Mouse (Mus musculus): Measurements from ENCODE around the gene Slc39a8. TPM values are rescaled to one million over a fixed set of nuclear protein-coding genes. Genes with fewer than 3 reads are reported as not detected.

Gene Slc39a8
- polyA plus RNA-seq, 1 experiment from 2014 or later = 10.0 TPM

GRCm38 (mm10) chr3:135889401-135889800 lies 64.3 kb downstream of the Slc39a8 start:
- peaks cover 10% of the 10 kb centered on the region for H3K4me1 ChIP-seq
- no peak for DNase-seq (ENCODE audit: low spot score)
- H3K36me3 ChIP-seq = no peaks in the 10 kb centered on the region
- no peak overlapping the region for H3K4me3 ChIP-seq
- H3K27ac ChIP-seq = no peak overlapping the region
- no peaks in the 10 kb centered on the region for H3K9me3 ChIP-seq (replicated peaks)
- no peaks in the 10 kb centered on the region for H3K27me3 ChIP-seq (ENCODE audit: low read depth, poor library complexity, severe bottlenecking)

- Histone ChIP-seq H3K27me3 (ENCODE audit: low read depth, poor library complexity, severe bottlenecking) (no peaks in the 10 kb centered on the region), H3K9me3 (replicated peaks) (no peaks in the 10 kb centered on the region), H3K4me3 (no peak overlapping the region), H3K27ac (no peak overlapping the region), H3K4me1 (peaks cover 4% of the 10 kb centered on the region), H3K36me3 (no peaks in the 10 kb centered on the region)
- 72% methylated on average over 1 of the region's 1 CpGs for WGBS
- no peak for DNase-seq (ENCODE audit: low spot score)
These were observed 78.3 kb downstream of the Slc39a8 start for GRCm38 (mm10) chr3:135903366-135903765.

- Histone ChIP-seq H3K4me3 (no peak overlapping the region), H3K27ac (peak overlapping the region; percentile 56; the same call in 1 of the 2 replicates), H3K9me3 (replicated peaks) (no peaks in the 10 kb centered on the region), H3K4me1 (peaks cover 4% of the 10 kb centered on the region), H3K36me3 (no peaks in the 10 kb centered on the region), H3K27me3 (ENCODE audit: low read depth, poor library complexity, severe bottlenecking) (no peaks in the 10 kb centered on the region)
- WGBS = 69% methylated on average over 6 of the region's 6 CpGs
- no peak for DNase-seq (ENCODE audit: low spot score)
These were observed 79.8 kb downstream of the Slc39a8 start for GRCm38 (mm10) chr3:135904881-135905280.

- Histone ChIP-seq H3K27me3 (ENCODE audit: low read depth, poor library complexity, severe bottlenecking) (no peaks in the 10 kb centered on the region), H3K9me3 (replicated peaks) (no peaks in the 10 kb centered on the region), H3K4me1 (peaks cover 4% of the 10 kb centered on the region), H3K4me3 (no peak overlapping the region), H3K36me3 (no peaks in the 10 kb centered on the region), H3K27ac (no peak overlapping the region; the same call in 1 of the 2 replicates)
- 92% methylated on average over 1 of the region's 1 CpGs for WGBS
- DNase-seq (ENCODE audit: low spot score) = no peak
These were observed 80.7 kb downstream of the Slc39a8 start for GRCm38 (mm10) chr3:135905729-135906128.

GRCm38 (mm10) chr3:135907028-135907427 lies 81.9 kb downstream of the Slc39a8 start:
- H3K36me3 ChIP-seq = no peaks in the 10 kb centered on the region
- WGBS = 70% methylated on average over 3 of the region's 3 CpGs
- H3K9me3 ChIP-seq (replicated peaks) = no peaks in the 10 kb centered on the region
- no peak overlapping the region for H3K27ac ChIP-seq
- H3K4me3 ChIP-seq = no peak overlapping the region
- peaks cover 4% of the 10 kb centered on the region for H3K4me1 ChIP-seq
- H3K27me3 ChIP-seq (ENCODE audit: low read depth, poor library complexity, severe bottlenecking) = no peaks in the 10 kb centered on the region
- DNase-seq (ENCODE audit: low spot score) = no peak

GRCm38 (mm10) chr3:135915941-135916340 lies 90.9 kb downstream of the Slc39a8 start:
- no peaks in the 10 kb centered on the region for H3K36me3 ChIP-seq
- H3K27me3 ChIP-seq (ENCODE audit: low read depth, poor library complexity, severe bottlenecking) = no peaks in the 10 kb centered on the region
- DNase-seq (ENCODE audit: low spot score) = no peak
- 92% methylated on average over 4 of the region's 4 CpGs for WGBS
- H3K27ac ChIP-seq = no peak overlapping the region
- H3K4me1 ChIP-seq = 0 out of 2 replicates have a peak, but pooled peaks cover 3% of the 10 kb centered on the region
- H3K4me3 ChIP-seq = no peak overlapping the region
- H3K9me3 ChIP-seq (replicated peaks) = no peaks in the 10 kb centered on the region

GRCm38 (mm10) chr3:135918566-135919180 lies 93.6 kb downstream of the Slc39a8 start:
- H3K36me3 ChIP-seq = no peaks in the 10 kb centered on the region
- H3K9me3 ChIP-seq (replicated peaks) = no peaks in the 10 kb centered on the region
- no peak overlapping the region for H3K27ac ChIP-seq
- no peak for DNase-seq (ENCODE audit: low spot score)
- 0 out of 2 replicates have a peak, but pooled peaks cover 3% of the 10 kb centered on the region for H3K4me1 ChIP-seq
- 89% methylated on average over 5 of the region's 5 CpGs for WGBS
- H3K4me3 ChIP-seq = no peak overlapping the region
- no peaks in the 10 kb centered on the region for H3K27me3 ChIP-seq (ENCODE audit: low read depth, poor library complexity, severe bottlenecking)

GRCm38 (mm10) chr3:135919305-135919704 lies 94.2 kb downstream of the Slc39a8 start:
- no peaks in the 10 kb centered on the region for H3K36me3 ChIP-seq
- no peaks in the 10 kb centered on the region for H3K27me3 ChIP-seq (ENCODE audit: low read depth, poor library complexity, severe bottlenecking)
- H3K9me3 ChIP-seq (replicated peaks) = no peaks in the 10 kb centered on the region
- WGBS = 90% methylated on average over 4 of the region's 4 CpGs
- no peak overlapping the region for H3K4me3 ChIP-seq
- no peak for DNase-seq (ENCODE audit: low spot score)
- 0 out of 2 replicates have a peak, but pooled peaks cover 3% of the 10 kb centered on the region for H3K4me1 ChIP-seq
- H3K27ac ChIP-seq = no peak overlapping the region

- Histone ChIP-seq H3K4me1 (no peaks in the 10 kb centered on the region), H3K4me3 (no peak overlapping the region), H3K27ac (no peak overlapping the region), H3K27me3 (ENCODE audit: low read depth, poor library complexity, severe bottlenecking) (no peaks in the 10 kb centered on the region), H3K36me3 (no peaks in the 10 kb centered on the region), H3K9me3 (replicated peaks) (no peaks in the 10 kb centered on the region)
- no peak for DNase-seq (ENCODE audit: low spot score)
- 34% methylated on average over 1 of the region's 1 CpGs for WGBS
These were observed 101.7 kb downstream of the Slc39a8 start for GRCm38 (mm10) chr3:135926729-135927128.

GRCm38 (mm10) chr3:135928184-135928583 lies 103.1 kb downstream of the Slc39a8 start:
- no peak for DNase-seq (ENCODE audit: low spot score)
- 81% methylated on average over 4 of the region's 4 CpGs for WGBS
- no peaks in the 10 kb centered on the region for H3K9me3 ChIP-seq (replicated peaks)

GRCm38 (mm10) chr3:135937455-135937854 lies 112.4 kb downstream of the Slc39a8 start:
- WGBS = 81% methylated on average over 2 of the region's 2 CpGs
- H3K4me3 ChIP-seq = no peak overlapping the region
- no peaks in the 10 kb centered on the region for H3K36me3 ChIP-seq
- no peaks in the 10 kb centered on the region for H3K4me1 ChIP-seq
- no peak for DNase-seq (ENCODE audit: low spot score)
- no peaks in the 10 kb centered on the region for H3K27me3 ChIP-seq (ENCODE audit: low read depth, poor library complexity, severe bottlenecking)
- no peaks in the 10 kb centered on the region for H3K9me3 ChIP-seq (replicated peaks)
- no peak overlapping the region for H3K27ac ChIP-seq

More at GRCm38 (mm10) chr3:135928184-135928583, 103.1 kb downstream of the Slc39a8 start:
- no peaks in the 10 kb centered on the region for H3K4me1 ChIP-seq
- H3K27me3 ChIP-seq (ENCODE audit: low read depth, poor library complexity, severe bottlenecking) = no peaks in the 10 kb centered on the region
- H3K27ac ChIP-seq = no peak overlapping the region
- no peak overlapping the region for H3K4me3 ChIP-seq
- no peaks in the 10 kb centered on the region for H3K36me3 ChIP-seq
